Mouse (Mus musculus) lung, embryonic 15.5 days (tissue): ENCODE results near the gene Lsg1. TPM values are rescaled to one million over a fixed set of nuclear protein-coding genes. Genes with fewer than 3 reads are reported as not detected.

Source experiments
- ATAC-seq: fragments of 200-750 bp; cut with Nextera tagmentation; 2 replicates; pipeline ENCODE4 v1.8.0; 2017; ENCODE audit warnings: moderate number of reproducible peaks, borderline replicate concordance; ENCODE audit not compliant: low FRiP score, low TSS enrichment; ENCODE audit errors: extremely low read depth
- H3K27ac ChIP-seq: fragments of 300-500 bp; sonication (generic); 2 replicates; pipeline ENCODE4 v1.5.1; 2015; ENCODE audit warnings: moderate library complexity, mild to moderate bottlenecking, inconsistent platforms
- H3K27me3 ChIP-seq: fragments of 300-500 bp; sonication (generic); 2 replicates; pipeline ENCODE4 v1.6.1; 2015; ENCODE audit warnings: inconsistent platforms
- H3K36me3 ChIP-seq: fragments of 300-500 bp; sonication (generic); 2 replicates; pipeline ENCODE4 v1.6.1; 2015; ENCODE audit warnings: inconsistent platforms
- H3K4me1 ChIP-seq: fragments of 300-500 bp; sonication (generic); 2 replicates; pipeline ENCODE4 v1.6.1; 2015; ENCODE audit warnings: inconsistent platforms
- H3K4me2 ChIP-seq: fragments of 300-500 bp; sonication (generic); 2 replicates; pipeline ENCODE4 v1.6.1; 2015; ENCODE audit warnings: inconsistent platforms, mild to moderate bottlenecking, moderate library complexity
- H3K4me3 ChIP-seq: fragments of 300-500 bp; sonication (generic); 2 replicates; pipeline ENCODE4 v1.5.1; 2015; ENCODE audit warnings: mild to moderate bottlenecking, inconsistent platforms
- H3K9ac ChIP-seq: fragments of 300-500 bp; sonication (generic); 2 replicates; pipeline ENCODE4 v1.6.1; 2015; ENCODE audit warnings: inconsistent platforms
- H3K9me3 ChIP-seq: fragments of 300-500 bp; sonication (generic); 2 replicates; pipeline ENCODE4 v1.6.1; 2016; ENCODE audit warnings: inconsistent platforms
- WGBS: fragments of 180-500 bp; shearing (Covaris S2); methylation state at CpG from one replicate; pipeline ENCODE4 v1.1.7; 2015; 5-methylcytosine and 5-hydroxymethylcytosine counted together
- polyA plus RNA-seq: library from polyadenylated mRNA; unstranded; fragments of >200 nt; fragmentation: Nextera tagmentation; extraction: Ambion mirVana; gene quantifications from 2 replicates; pipeline ENCODE4 v1.2.1, GENCODE M21; 2015

Gene Lsg1
- polyA plus RNA-seq, 1 experiment from 2014 or later, result 69.2 TPM

DNA sequence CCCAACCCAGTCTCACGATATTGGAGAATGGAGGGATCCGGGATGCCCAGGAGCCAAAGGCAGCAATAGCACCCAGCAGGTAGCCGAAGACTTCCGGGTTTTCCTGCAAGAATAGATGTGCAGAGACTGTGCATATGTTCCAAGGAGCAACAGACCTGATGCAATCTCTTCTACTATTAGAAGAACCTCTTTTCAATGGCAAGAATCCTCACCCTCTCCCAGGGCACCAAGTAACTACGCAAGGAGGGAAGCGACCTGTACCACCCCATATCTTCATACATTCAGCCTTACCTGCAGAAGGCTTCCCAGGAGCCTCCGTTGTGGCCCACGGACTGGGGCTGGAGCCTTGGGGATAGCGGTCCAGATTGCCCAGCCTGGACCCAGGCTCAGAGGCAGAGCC lies 44.0 kb downstream of the Lsg1 start:
- peaks cover 7% of the 10 kb centered on the region for H3K36me3 ChIP-seq
- 0 out of 2 replicates have a peak, but pooled peaks cover 2% of the 10 kb centered on the region for H3K4me1 ChIP-seq
- H3K9ac ChIP-seq, result no peak overlapping the region
- ATAC-seq, result no peak
- no peak overlapping the region for H3K4me3 ChIP-seq
- 90% methylated on average over 9 of the region's 9 CpGs for WGBS
- H3K4me2 ChIP-seq, result no peak overlapping the region
- no peaks in the 10 kb centered on the region for H3K27me3 ChIP-seq
- no peaks in the 10 kb centered on the region for H3K9me3 ChIP-seq
- H3K27ac ChIP-seq, result no peak overlapping the region

DNA sequence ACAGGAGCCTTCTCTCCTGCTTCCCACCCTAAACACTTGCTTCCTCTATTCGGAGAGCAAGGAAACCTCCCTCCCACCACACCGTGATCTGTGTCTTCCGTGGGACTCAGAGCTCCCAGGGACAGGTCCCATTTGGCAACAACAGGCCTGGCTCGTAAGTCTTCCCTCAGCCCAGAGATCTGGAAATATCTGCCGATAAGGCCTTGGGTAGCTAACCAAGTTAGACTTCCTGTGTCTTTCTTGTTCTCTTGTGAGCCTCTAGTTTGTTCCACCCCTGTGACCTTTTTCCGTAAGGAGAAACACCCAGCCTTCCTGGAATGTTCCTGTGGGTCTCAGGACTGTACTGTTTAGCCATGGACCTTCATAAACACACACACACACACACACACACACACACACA lies 44.6 kb downstream of the Lsg1 start:
- H3K9ac ChIP-seq, result no peak overlapping the region
- 61% methylated on average over 6 of the region's 6 CpGs for WGBS
- H3K4me1 ChIP-seq, result 0 out of 2 replicates have a peak, but pooled peaks cover 2% of the 10 kb centered on the region
- ATAC-seq, result no peak
- H3K4me2 ChIP-seq, result no peak overlapping the region
- no peaks in the 10 kb centered on the region for H3K9me3 ChIP-seq
- H3K27ac ChIP-seq, result no peak overlapping the region
- H3K27me3 ChIP-seq, result no peaks in the 10 kb centered on the region
- H3K36me3 ChIP-seq, result peaks cover 7% of the 10 kb centered on the region
- H3K4me3 ChIP-seq, result no peak overlapping the region

- ATAC-seq, result no peak
- no peak overlapping the region; the same call in 1 of the 2 replicates for H3K4me3 ChIP-seq
- H3K9ac ChIP-seq, result no peak overlapping the region
Measured at GRCm38 (mm10) chr16:30540107-30541001, 47.0 kb downstream of the Lsg1 start.

GRCm38 (mm10) chr16:30539433-30539832 lies 48.0 kb downstream of the Lsg1 start:
- Histone ChIP-seq H3K36me3 (no peaks in the 10 kb centered on the region), H3K9me3 (no peaks in the 10 kb centered on the region), H3K9ac (no peak overlapping the region), H3K4me2 (no peak overlapping the region), H3K4me3 (no peak overlapping the region), H3K27me3 (no peaks in the 10 kb centered on the region), H3K4me1 (peaks cover 4% of the 10 kb centered on the region; the same call in 1 of the 2 replicates), H3K27ac (no peak overlapping the region)
- ATAC-seq, result no peak
- 22% methylated on average over 10 of the region's 10 CpGs for WGBS

More at GRCm38 (mm10) chr16:30540107-30541001, 47.0 kb downstream of the Lsg1 start:
- Histone ChIP-seq H3K27me3 (no peaks in the 10 kb centered on the region), H3K4me2 (no peak overlapping the region; the same call in 1 of the 2 replicates), H3K4me1 (peaks cover 4% of the 10 kb centered on the region; the same call in 1 of the 2 replicates), H3K36me3 (no peaks in the 10 kb centered on the region), H3K9me3 (no peaks in the 10 kb centered on the region), H3K27ac (no peak overlapping the region)
- WGBS, result 65% methylated on average over 20 of the region's 20 CpGs

DNA sequence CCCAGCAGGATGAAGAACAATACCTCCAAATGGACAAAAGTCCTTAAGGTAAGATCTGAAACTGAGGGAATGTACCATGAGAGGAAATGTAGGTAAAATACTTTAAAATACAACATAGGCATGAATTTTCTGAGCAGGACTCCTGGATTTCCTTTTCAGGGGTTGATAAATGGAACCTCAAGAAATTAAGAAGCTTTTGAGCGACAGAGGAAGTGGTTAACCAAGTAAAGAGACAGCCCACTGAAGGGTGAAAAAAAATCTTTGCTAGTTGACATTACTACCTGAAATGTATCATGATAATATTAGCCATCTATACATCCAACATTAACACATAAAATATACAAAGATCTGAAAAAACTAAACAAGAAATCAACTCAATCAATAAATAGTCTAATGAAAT lies 52.3 kb downstream of the Lsg1 start:
- Histone ChIP-seq H3K27me3 (no peaks in the 10 kb centered on the region), H3K4me2 (no peak overlapping the region), H3K4me3 (no peak overlapping the region), H3K36me3 (no peaks in the 10 kb centered on the region), H3K9ac (no peak overlapping the region), H3K9me3 (no peaks in the 10 kb centered on the region), H3K4me1 (peaks cover 4% of the 10 kb centered on the region; the same call in 1 of the 2 replicates), H3K27ac (no peak overlapping the region)
- ATAC-seq, result no peak
- WGBS, result 78% methylated on average over 1 of the region's 1 CpGs

DNA sequence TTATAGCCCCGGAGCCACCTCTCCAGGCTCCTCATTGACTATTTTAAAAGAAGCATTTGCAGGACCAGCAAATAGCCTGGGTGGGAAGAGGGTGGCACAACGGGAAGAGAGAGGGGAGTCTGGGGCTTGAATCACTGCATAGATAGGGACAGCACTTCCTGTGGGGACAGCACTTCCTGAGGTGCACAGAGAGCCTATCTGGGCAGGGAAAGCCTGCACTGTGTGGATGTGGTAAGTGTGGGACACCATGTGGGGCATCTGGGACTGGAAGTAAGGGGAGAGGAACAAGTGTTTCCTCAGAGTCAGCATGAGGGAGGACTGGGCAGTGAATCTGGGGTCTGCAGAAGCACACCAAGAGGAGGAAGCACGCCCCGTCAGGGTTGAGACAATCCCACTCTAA lies 53.8 kb downstream of the Lsg1 start:
- no peak for ATAC-seq
- Histone ChIP-seq H3K4me3 (no peak overlapping the region), H3K4me1 (peaks cover 4% of the 10 kb centered on the region; the same call in 1 of the 2 replicates), H3K27me3 (no peaks in the 10 kb centered on the region), H3K9ac (no peak overlapping the region), H3K4me2 (no peak overlapping the region), H3K27ac (no peak overlapping the region), H3K36me3 (0 out of 2 replicates have a peak, but pooled peaks cover 3% of the 10 kb centered on the region), H3K9me3 (no peaks in the 10 kb centered on the region)
- WGBS, result 67% methylated on average over 4 of the region's 4 CpGs

DNA sequence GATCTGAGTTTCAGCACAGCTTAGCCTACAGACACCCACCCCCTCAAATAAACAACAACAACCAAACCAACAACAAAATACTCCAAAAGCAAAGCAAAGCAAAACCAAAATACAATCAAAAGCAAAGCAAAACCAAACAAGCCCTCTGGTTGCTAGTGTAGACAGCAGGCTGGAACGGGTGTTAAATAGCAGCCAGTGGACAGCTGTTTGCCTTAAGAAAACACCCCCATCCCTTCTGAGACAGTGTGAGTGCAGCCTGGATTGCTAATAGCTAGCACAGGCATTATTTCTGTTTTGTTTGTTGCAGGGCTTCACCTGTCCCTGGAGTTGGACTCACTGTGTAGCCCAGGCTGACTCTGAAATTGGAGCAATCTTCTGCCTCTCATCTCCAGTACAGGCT lies 54.5 kb downstream of the Lsg1 start:
- ATAC-seq, result no peak
- peaks cover 4% of the 10 kb centered on the region; the same call in 1 of the 2 replicates for H3K4me1 ChIP-seq
- no peaks in the 10 kb centered on the region for H3K9me3 ChIP-seq
- H3K36me3 ChIP-seq, result 0 out of 2 replicates have a peak, but pooled peaks cover 3% of the 10 kb centered on the region
- H3K4me2 ChIP-seq, result no peak overlapping the region
- no peak overlapping the region for H3K9ac ChIP-seq
- H3K4me3 ChIP-seq, result no peak overlapping the region
- no peaks in the 10 kb centered on the region for H3K27me3 ChIP-seq
- WGBS, result 46% methylated on average over 1 of the region's 1 CpGs
- no peak overlapping the region for H3K27ac ChIP-seq

DNA sequence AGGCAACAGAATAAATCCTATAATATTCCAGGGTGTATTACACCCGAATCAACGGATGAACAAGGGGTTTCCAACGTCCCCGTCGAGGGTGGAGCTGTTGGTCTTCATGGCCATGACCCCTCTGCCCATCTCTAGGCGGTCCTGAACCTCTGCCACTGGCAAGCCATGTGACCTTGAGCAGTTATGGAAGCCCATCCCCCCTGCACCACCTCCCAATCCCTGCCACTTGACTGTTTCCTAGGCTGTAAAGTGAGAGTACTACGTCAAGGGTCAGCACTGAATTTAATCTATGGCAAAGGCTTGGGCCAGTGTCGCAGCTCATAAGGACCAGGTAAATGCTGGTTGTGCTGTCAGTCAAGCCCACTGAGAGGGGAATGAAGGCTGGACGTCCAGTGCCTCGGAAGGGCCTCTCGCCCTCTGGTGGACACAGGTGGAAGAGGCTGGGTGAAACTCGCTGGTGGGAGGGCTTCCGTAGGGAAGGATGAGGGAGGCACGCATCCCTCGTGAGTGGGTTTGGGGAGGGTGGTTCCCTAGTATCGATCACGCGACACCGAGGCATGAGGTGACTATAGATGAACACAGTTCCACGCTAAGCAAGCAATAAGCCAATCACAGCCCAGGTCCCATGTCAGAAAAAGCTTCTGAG lies 55.5 kb downstream of the Lsg1 start:
- no peaks in the 10 kb centered on the region for H3K9me3 ChIP-seq
- WGBS, result 29% methylated on average over 20 of the region's 20 CpGs
- H3K4me1 ChIP-seq, result peaks cover 4% of the 10 kb centered on the region; the same call in 1 of the 2 replicates
- no peak overlapping the region for H3K27ac ChIP-seq
- no peak overlapping the region for H3K4me3 ChIP-seq
- no peak overlapping the region for H3K4me2 ChIP-seq
- H3K9ac ChIP-seq, result no peak overlapping the region
- ATAC-seq, result no peak; the same call in 1 of the 2 replicates
- H3K36me3 ChIP-seq, result 0 out of 2 replicates have a peak, but pooled peaks cover 3% of the 10 kb centered on the region
- no peaks in the 10 kb centered on the region for H3K27me3 ChIP-seq

GRCm38 (mm10) chr16:30530815-30531214 lies 56.6 kb downstream of the Lsg1 start:
- Histone ChIP-seq H3K9me3 (no peaks in the 10 kb centered on the region), H3K9ac (no peak overlapping the region), H3K27ac (no peak overlapping the region), H3K27me3 (no peaks in the 10 kb centered on the region), H3K4me2 (no peak overlapping the region), H3K4me1 (peaks cover under 1% of the 10 kb centered on the region; the same call in 1 of the 2 replicates), H3K4me3 (no peak overlapping the region), H3K36me3 (peaks cover 3% of the 10 kb centered on the region; the same call in 1 of the 2 replicates)
- 45% methylated on average over 4 of the region's 4 CpGs for WGBS
- ATAC-seq, result no peak

GRCm38 (mm10) chr16:30528386-30528785 lies 59.0 kb downstream of the Lsg1 start:
- H3K36me3 ChIP-seq, result peaks cover 6% of the 10 kb centered on the region
- H3K9me3 ChIP-seq, result no peaks in the 10 kb centered on the region
- 81% methylated on average over 8 of the region's 8 CpGs for WGBS
- no peaks in the 10 kb centered on the region for H3K27me3 ChIP-seq
- H3K4me3 ChIP-seq, result no peak overlapping the region
- H3K4me1 ChIP-seq, result no peaks in the 10 kb centered on the region
- H3K4me2 ChIP-seq, result no peak overlapping the region
- no peak overlapping the region for H3K9ac ChIP-seq
- ATAC-seq, result no peak
- no peak overlapping the region for H3K27ac ChIP-seq

GRCm38 (mm10) chr16:30527889-30528288 lies 59.5 kb downstream of the Lsg1 start:
- H3K9ac ChIP-seq, result no peak overlapping the region
- no peak overlapping the region for H3K27ac ChIP-seq
- H3K4me2 ChIP-seq, result no peak overlapping the region
- H3K4me1 ChIP-seq, result no peaks in the 10 kb centered on the region
- H3K4me3 ChIP-seq, result no peak overlapping the region
- no peak for ATAC-seq
- WGBS, result 67% methylated on average over 2 of the region's 2 CpGs
- H3K9me3 ChIP-seq, result no peaks in the 10 kb centered on the region
- H3K27me3 ChIP-seq, result no peaks in the 10 kb centered on the region
- H3K36me3 ChIP-seq, result peaks cover 6% of the 10 kb centered on the region

DNA sequence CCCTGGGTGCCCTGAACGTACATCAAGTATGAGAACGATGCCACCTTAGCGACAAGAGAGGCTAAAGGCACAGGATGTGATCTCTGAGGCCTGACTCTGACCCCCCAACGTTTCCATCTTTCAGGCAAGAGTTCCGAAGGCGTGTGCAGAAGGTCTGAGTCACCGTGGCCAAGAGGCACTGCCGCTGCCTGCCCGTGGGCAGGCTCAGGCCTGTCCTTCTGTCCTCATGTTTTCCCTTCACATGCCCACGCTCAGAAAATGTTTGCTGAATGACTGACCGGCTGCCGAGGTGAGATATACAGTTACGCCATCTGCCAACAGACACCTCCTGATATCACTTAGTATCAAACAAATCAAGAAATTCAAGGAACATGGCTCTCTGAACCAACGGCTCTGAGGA lies 61.6 kb downstream of the Lsg1 start:
- Histone ChIP-seq H3K4me2 (no peak overlapping the region), H3K4me1 (no peaks in the 10 kb centered on the region), H3K36me3 (peaks cover 12% of the 10 kb centered on the region), H3K4me3 (no peak overlapping the region), H3K9ac (no peak overlapping the region), H3K9me3 (no peaks in the 10 kb centered on the region), H3K27me3 (no peaks in the 10 kb centered on the region), H3K27ac (no peak overlapping the region)
- WGBS, result 75% methylated on average over 14 of the region's 14 CpGs
- no peak for ATAC-seq
